Mouse (Mus musculus): Measurements from ENCODE around the gene Dact3. TPM values are rescaled to one million over a fixed set of nuclear protein-coding genes. Genes with fewer than 3 reads are reported as not detected.

The Dact3 gene
- polyA plus RNA-seq, 1 experiment, result 0.79 TPM

GRCm38 (mm10) chr7:16845072-16845819, 29.9 kb upstream of the Dact3 start:
- Histone ChIP-seq H3K27ac (replicated peaks; ENCODE audit: low read depth, low read length) (peak overlapping the region; percentile 99), H3K4me1 (ENCODE audit: control insufficient read depth, insufficient read depth, insufficient read length, low read length) (peaks cover 4% of the 10 kb centered on the region), H3K4me3 (ENCODE audit: insufficient read depth, low read depth, low read length) (peak overlapping the region; percentile 93)

DNA sequence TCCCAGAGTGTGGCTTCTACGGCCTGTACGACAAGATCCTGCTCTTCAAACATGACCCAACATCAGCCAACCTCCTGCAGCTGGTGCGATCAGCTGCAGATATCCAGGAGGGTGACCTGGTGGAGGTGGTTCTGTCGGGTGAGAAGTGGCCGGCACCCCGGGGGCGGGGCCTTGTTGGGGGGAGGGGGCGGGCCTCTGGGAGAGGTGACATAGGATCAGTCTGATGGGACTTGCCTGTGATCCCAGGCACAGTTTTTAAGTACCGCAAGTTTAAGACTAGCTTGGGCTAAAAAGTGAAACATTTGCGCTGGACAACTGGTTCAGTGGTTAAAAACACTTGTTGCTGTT, 29.3 kb upstream of the Dact3 start:
- Histone ChIP-seq H3K27ac (replicated peaks; ENCODE audit: low read depth, low read length) (peak overlapping the region; percentile 99), H3K4me1 (ENCODE audit: control insufficient read depth, insufficient read depth, insufficient read length, low read length) (peaks cover 4% of the 10 kb centered on the region), H3K4me3 (ENCODE audit: insufficient read depth, low read depth, low read length) (peak overlapping the region; percentile 61)

- Histone ChIP-seq H3K4me3 (ENCODE audit: insufficient read depth, low read depth, low read length) (no peak overlapping the region), H3K27ac (replicated peaks; ENCODE audit: low read depth, low read length) (no peak overlapping the region), H3K4me1 (ENCODE audit: control insufficient read depth, insufficient read depth, insufficient read length, low read length) (peaks cover 4% of the 10 kb centered on the region; the same call in 1 of the 2 replicates)
These were observed 28.3 kb upstream of the Dact3 start for GRCm38 (mm10) chr7:16846775-16847174.

- peak overlapping the region; percentile 0; the same call in 1 of the 2 replicates for H3K27ac ChIP-seq (replicated peaks; ENCODE audit: low read depth, low read length)
- peaks cover 3% of the 10 kb centered on the region; the same call in 1 of the 2 replicates for H3K4me1 ChIP-seq (ENCODE audit: control insufficient read depth, insufficient read depth, insufficient read length, low read length)
- no peak overlapping the region for H3K4me3 ChIP-seq (ENCODE audit: insufficient read depth, low read depth, low read length)
These were observed 27.6 kb upstream of the Dact3 start for GRCm38 (mm10) chr7:16847507-16847906.

GRCm38 (mm10) chr7:16848579-16848978, 26.5 kb upstream of the Dact3 start:
- no peak overlapping the region for H3K4me3 ChIP-seq (ENCODE audit: insufficient read depth, low read depth, low read length)
- H3K4me1 ChIP-seq (ENCODE audit: control insufficient read depth, insufficient read depth, insufficient read length, low read length), result peaks cover 5% of the 10 kb centered on the region
- no peak overlapping the region for H3K27ac ChIP-seq (replicated peaks; ENCODE audit: low read depth, low read length)

- Histone ChIP-seq H3K4me1 (ENCODE audit: control insufficient read depth, insufficient read depth, insufficient read length, low read length) (peaks cover 11% of the 10 kb centered on the region), H3K27ac (replicated peaks; ENCODE audit: low read depth, low read length) (peak overlapping the region; percentile 87), H3K4me3 (ENCODE audit: insufficient read depth, low read depth, low read length) (no peak overlapping the region)
These were observed 23.5 kb upstream of the Dact3 start for GRCm38 (mm10) chr7:16851636-16852035.

DNA sequence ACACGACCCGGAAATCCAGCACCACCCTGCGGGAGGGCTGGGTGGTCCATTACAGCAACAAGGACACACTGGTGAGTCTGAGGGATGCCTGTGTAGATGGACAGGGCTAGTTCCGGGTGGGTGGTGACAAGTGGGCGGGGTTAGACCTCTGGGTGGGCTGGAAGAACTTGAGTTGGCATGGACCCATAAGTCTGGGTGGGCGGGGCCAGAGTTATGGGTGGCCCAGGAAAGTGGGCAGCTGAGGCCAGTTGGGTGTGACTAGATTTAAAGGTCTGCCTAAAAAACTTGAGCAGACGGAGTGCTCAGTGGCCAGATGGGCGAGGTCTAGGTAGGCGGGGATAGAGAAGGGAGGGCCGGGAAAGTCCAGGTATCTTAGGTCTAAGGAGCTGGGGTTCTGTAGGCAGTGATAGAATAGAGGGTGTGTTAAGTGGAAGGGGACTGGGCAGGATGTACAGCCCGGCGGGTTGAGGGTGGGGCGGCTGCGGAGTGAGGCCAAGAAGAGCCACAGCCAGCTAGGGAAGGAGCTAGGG, 21.8 kb upstream of the Dact3 start:
- Histone ChIP-seq H3K4me3 (ENCODE audit: insufficient read depth, low read depth, low read length) (no peak overlapping the region), H3K27ac (replicated peaks; ENCODE audit: low read depth, low read length) (peak overlapping the region; percentile 54; the same call in 1 of the 2 replicates)

GRCm38 (mm10) chr7:16858336-16858735, 16.8 kb upstream of the Dact3 start:
- Histone ChIP-seq H3K27ac (replicated peaks; ENCODE audit: low read depth, low read length) (no peak overlapping the region), H3K4me3 (ENCODE audit: insufficient read depth, low read depth, low read length) (no peak overlapping the region), H3K4me1 (ENCODE audit: control insufficient read depth, insufficient read depth, insufficient read length, low read length) (peaks cover 7% of the 10 kb centered on the region)

More for the DNA sequence above, 21.8 kb upstream of the Dact3 start:
- H3K4me1 ChIP-seq (ENCODE audit: control insufficient read depth, insufficient read depth, insufficient read length, low read length), result peaks cover 11% of the 10 kb centered on the region

DNA sequence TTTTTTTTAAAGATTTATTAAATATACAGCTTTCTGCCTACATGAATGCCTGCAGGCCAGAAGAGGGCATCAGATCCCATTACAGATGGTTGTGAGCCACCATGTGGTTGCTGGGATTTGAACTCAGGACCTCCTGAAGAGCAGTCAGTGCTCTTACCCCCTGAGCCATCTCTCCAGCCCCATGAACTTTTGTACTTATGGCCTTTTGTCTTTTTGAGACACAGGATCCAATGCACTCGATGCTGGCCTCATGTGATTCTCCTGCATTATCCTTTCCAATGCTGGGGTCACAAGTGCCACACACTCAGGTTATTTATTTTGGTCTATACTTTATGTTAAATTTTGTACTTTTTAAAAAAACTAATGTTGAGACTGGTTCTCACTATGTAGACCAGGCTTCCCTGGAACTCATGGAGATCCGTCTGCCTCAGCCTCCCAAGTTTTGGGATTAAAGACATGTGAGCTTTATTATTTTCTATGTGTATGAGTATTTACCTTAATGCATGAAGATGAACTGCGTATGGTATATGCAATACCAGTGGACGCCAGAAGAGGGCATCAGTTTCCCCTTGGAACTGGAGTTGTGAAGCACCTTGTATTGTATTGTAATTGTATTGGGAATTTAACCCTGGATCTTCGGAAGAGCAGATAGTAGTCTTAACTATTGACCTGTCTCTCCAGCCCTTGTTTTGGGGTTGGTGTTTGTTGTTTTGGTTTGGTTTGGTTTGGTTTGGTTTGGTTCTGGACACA, 15.0 kb upstream of the Dact3 start:
- no peak overlapping the region for H3K27ac ChIP-seq (replicated peaks; ENCODE audit: low read depth, low read length)
- H3K4me1 ChIP-seq (ENCODE audit: control insufficient read depth, insufficient read depth, insufficient read length, low read length), result no peaks in the 10 kb centered on the region; the same call in 1 of the 2 replicates
- H3K4me3 ChIP-seq (ENCODE audit: insufficient read depth, low read depth, low read length), result no peak overlapping the region

GRCm38 (mm10) chr7:16867488-16867887, 7.6 kb upstream of the Dact3 start:
- H3K4me1 ChIP-seq (ENCODE audit: control insufficient read depth, insufficient read depth, insufficient read length, low read length), result no peaks in the 10 kb centered on the region
- H3K27ac ChIP-seq (replicated peaks; ENCODE audit: low read depth, low read length), result no peak overlapping the region
- H3K4me3 ChIP-seq (ENCODE audit: insufficient read depth, low read depth, low read length), result no peak overlapping the region

DNA sequence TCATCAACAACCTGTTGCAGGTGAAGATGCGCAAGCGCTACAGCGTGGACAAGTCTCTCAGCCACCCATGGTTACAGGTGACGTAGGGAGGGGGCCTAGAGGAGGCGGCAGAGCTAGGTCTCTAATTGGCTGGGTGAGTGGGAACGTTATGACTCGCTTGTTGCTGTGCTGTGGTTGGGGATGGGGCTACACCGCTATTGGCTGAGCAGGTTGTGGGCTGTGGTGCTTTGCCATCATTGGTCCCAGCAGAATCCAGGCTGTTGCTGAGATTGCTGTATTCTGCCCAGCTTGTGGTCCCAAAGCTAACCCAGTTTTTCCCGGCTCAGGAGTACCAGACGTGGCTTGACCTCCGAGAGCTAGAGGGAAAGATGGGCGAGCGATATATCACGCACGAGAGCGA, 5.6 kb upstream of the Dact3 start:
- no peaks in the 10 kb centered on the region for H3K4me1 ChIP-seq (ENCODE audit: control insufficient read depth, insufficient read depth, insufficient read length, low read length)
- no peak overlapping the region for H3K4me3 ChIP-seq (ENCODE audit: insufficient read depth, low read depth, low read length)
- no peak overlapping the region for H3K27ac ChIP-seq (replicated peaks; ENCODE audit: low read depth, low read length)

DNA sequence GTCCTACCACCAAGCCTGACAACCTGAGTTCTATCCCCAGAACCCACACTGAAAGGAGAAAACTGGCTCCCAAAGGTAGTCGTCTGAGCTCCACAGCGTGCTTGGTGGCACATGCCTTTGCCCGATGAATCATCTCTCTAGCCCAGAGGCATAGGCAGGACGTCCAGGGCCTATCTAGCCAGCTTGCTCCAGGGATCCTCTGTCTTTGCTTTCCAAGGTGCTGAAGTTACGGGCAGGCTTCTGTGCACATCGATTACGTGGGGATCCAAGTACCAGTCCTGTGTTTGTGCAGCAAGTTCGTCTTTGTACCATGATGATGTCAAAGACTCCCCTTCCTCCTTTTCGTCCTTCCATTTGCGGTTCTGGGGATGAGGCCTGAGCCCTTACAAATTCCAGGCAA, 3.5 kb upstream of the Dact3 start:
- no peak overlapping the region for H3K27ac ChIP-seq (replicated peaks; ENCODE audit: low read depth, low read length)
- H3K4me3 ChIP-seq (ENCODE audit: insufficient read depth, low read depth, low read length), result no peak overlapping the region
- H3K4me1 ChIP-seq (ENCODE audit: control insufficient read depth, insufficient read depth, insufficient read length, low read length), result no peaks in the 10 kb centered on the region

- no peak overlapping the region for H3K4me3 ChIP-seq (ENCODE audit: insufficient read depth, low read depth, low read length)
- H3K4me1 ChIP-seq (ENCODE audit: control insufficient read depth, insufficient read depth, insufficient read length, low read length), result no peaks in the 10 kb centered on the region; the same call in 1 of the 2 replicates
- H3K27ac ChIP-seq (replicated peaks; ENCODE audit: low read depth, low read length), result no peak overlapping the region
These were observed 2.6 kb upstream of the Dact3 start for GRCm38 (mm10) chr7:16872478-16872877.

- H3K27ac ChIP-seq (replicated peaks; ENCODE audit: low read depth, low read length), result no peak overlapping the region
- H3K4me3 ChIP-seq (ENCODE audit: insufficient read depth, low read depth, low read length), result no peak overlapping the region
- no peaks in the 10 kb centered on the region; the same call in 1 of the 2 replicates for H3K4me1 ChIP-seq (ENCODE audit: control insufficient read depth, insufficient read depth, insufficient read length, low read length)
These were observed 1.7 kb upstream of the Dact3 start for GRCm38 (mm10) chr7:16873392-16873791.

DNA sequence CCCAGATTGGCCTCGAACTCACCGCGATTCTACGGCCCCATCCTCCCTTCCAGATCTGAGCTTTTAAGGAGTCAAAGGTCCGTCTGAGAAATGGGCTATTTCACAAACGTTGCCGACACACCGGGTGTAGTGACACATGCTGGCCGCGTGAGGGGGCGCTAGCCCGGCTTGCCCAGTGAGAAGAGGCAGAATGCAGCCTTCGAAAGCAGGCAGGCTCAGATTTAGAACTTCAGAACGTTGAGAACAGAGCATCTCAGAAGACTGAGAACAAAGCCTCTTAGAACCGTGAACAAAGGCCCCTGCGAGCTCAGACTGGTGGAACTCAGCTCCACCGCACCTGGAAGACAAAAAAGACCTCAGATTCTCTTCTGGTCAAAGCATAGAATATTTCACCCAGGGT, 927 bp upstream of the Dact3 start:
- Histone ChIP-seq H3K27ac (replicated peaks; ENCODE audit: low read depth, low read length) (peak overlapping the region; percentile 37), H3K4me1 (ENCODE audit: control insufficient read depth, insufficient read depth, insufficient read length, low read length) (no peaks in the 10 kb centered on the region; the same call in 1 of the 2 replicates), H3K4me3 (ENCODE audit: insufficient read depth, low read depth, low read length) (peak overlapping the region; percentile 31; the same call in 1 of the 2 replicates)

Data from brown adipose tissue, adult 24 weeks (tissue).